Mouse (Mus musculus) heart, postnatal 0 days (tissue): ENCODE measurements around the gene Srrm1. TPM values are rescaled to one million over a fixed set of nuclear protein-coding genes. Genes with fewer than 3 reads are reported as not detected.
A peak's percentile ranks its signal among the peaks of the same experiment; 100 is the strongest.

ENCODE experiments used
- ATAC-seq: fragments of 200-750 bp; cut with Nextera tagmentation; 2 replicates; pipeline ENCODE4 v1.8.0; 2017; ENCODE audit warnings: low read depth, moderate number of reproducible peaks, moderate library complexity; ENCODE audit not compliant: insufficient read depth
- DNase-seq: peaks from one replicate; pipeline ENCODE4 v3.0.0-alpha.2; 2016; ENCODE audit warnings: low spot score
- H3K27ac ChIP-seq: fragments of 300-500 bp; sonication (generic); 2 replicates; pipeline ENCODE4 v1.5.1; 2014; ENCODE audit warnings: low read depth, mild to moderate bottlenecking
- H3K27me3 ChIP-seq: fragments of 300-500 bp; sonication (generic); 2 replicates; pipeline ENCODE4 v1.6.1; 2014; ENCODE audit warnings: low read length, mixed read lengths; ENCODE audit not compliant: control insufficient read depth, insufficient read depth
- H3K36me3 ChIP-seq: fragments of 300-500 bp; sonication (generic); replicated peaks from 2 replicates; pipeline ENCODE4 v1.6.1; 2014; ENCODE audit warnings: low read length, mixed read lengths; ENCODE audit not compliant: control insufficient read depth, insufficient read depth
- H3K4me1 ChIP-seq: fragments of 300-500 bp; sonication (generic); 2 replicates; pipeline ENCODE4 v1.6.1; 2014; ENCODE audit warnings: antibody characterized with exemption; ENCODE audit not compliant: control insufficient read depth, insufficient read depth
- H3K4me2 ChIP-seq: fragments of 300-500 bp; sonication (generic); 2 replicates; pipeline ENCODE4 v1.6.1; 2014; ENCODE audit warnings: low read depth, mild to moderate bottlenecking, low read length, moderate library complexity
- H3K4me3 ChIP-seq: fragments of 300-500 bp; sonication (generic); 2 replicates; pipeline ENCODE4 v1.5.1; 2014; ENCODE audit warnings: low read depth, low read length
- H3K9ac ChIP-seq: fragments of 300-500 bp; sonication (generic); replicated peaks from 2 replicates; pipeline ENCODE4 v1.6.1; 2014; ENCODE audit warnings: low read depth, low read length, mixed read lengths
- H3K9me3 ChIP-seq: fragments of 300-500 bp; sonication (generic); replicated peaks from 2 replicates; pipeline ENCODE4 v1.6.1; 2016; ENCODE audit warnings: low read length; ENCODE audit not compliant: control insufficient read depth
- CTCF ChIP-seq: IDR thresholded peaks from 2 replicates; pipeline ENCODE4 v1.5.1; 2016; ENCODE audit warnings: antibody characterized with exemption, control low read depth, low read depth
- EP300 ChIP-seq: IDR thresholded peaks from 2 replicates; pipeline ENCODE4 v1.6.1; 2016; ENCODE audit warnings: antibody characterized with exemption, low read depth
- WGBS: fragments of 180-500 bp; shearing (Covaris S2); extraction: QIAGEN DNeasy Blood & Tissue Kit; methylation state at CpG from one replicate; pipeline ENCODE4 v1.1.7; 2014; 5-methylcytosine and 5-hydroxymethylcytosine counted together
- polyA plus RNA-seq: library from polyadenylated mRNA; unstranded; fragments of >200 nt; fragmentation: Nextera tagmentation; extraction: Ambion mirVana; gene quantifications from 2 replicates; pipeline ENCODE4 v1.2.1, GENCODE M21; 2015
- total RNA-seq: library from RNA; depleted of rRNA; stranded (reverse); fragments of >200 nt; gene quantifications from 2 replicates; pipeline ENCODE4 v1.2.3, GENCODE M21; 2014; ENCODE audit warnings: low replicate concordance

Gene Srrm1
- total and polyA plus RNA-seq, 2 experiments from 2014 or later, result 22.6 to 99.6 TPM

DNA sequence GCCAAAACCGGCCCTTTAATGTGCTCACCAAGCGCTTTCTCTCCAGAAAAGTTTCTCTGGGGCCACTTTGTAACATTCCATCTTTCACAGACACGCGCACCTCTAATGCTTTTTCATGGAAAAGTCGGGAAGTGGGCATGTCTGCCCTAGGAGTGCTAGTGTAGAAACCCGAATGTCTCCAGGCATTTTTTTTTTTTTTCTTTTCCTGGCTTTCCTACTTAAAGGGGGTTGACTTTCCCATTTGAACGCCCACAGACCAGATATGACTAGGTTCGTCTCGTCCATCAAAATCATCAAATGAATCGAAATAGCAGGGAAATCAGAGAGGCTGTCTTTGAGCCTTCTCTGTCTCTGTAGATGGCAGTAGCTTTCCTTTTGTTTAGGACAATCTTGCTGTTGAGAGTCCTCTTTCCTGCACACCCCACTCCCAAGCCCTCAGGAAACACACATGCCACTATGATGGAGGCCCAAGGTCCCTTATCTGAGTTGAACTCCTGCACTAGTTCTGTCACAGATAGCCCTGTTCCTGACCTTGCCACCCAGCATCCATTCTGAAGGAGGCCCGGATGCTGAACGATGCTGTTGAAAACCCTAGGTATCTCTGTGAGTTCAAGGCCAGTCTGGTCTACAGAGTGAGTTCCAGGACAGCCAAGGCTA lies 801 bp upstream of the Srrm1 start:
- Histone ChIP-seq H3K4me1 (peaks cover 16% of the 10 kb centered on the region; the same call in 1 of the 2 replicates), H3K9ac (peak overlapping the region; percentile 48; the same call in 1 of the 2 replicates)
- WGBS, result 12% methylated on average over 12 of the region's 12 CpGs

DNA sequence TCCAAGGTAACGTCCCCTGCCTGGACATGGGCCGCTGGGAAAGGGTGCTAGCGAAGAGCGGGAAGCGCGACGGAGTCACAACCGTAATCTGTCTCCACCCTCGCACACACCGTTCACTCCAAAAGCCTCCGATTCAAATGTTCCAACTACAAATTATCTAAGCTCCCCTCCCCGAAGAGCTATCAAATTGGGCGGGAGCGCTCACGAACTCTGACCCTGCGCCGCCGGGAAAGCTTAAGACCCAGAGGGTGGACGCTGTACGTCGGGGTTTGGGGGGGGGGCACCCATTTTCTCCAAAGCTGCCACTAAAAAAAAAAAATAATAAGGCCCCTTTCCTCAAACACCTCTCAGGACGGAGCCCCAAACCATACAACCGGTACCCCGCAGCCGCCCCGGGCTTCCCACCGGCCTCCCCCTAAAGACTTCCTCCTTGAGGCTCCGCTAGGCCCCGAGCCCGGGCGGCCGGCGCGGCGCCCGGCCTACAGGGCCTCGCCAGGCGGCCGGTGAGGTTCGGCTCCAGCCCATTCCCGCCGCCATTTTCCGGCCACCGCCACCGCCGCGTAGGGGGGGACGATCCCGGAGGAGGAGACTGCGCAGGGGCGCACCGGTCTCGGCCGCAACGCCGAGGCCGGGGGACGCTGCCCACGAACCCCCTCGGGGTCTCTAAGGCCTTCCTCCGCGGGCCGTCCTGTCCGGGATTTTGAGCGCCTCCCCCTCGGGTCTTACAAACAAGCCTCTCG lies 625 bp downstream of the Srrm1 start:
- Histone ChIP-seq H3K9me3 (no peaks in the 10 kb centered on the region), H3K4me3 (peak overlapping the region; percentile 87), H3K27me3 (no peaks in the 10 kb centered on the region), H3K27ac (peak overlapping the region; percentile 88), H3K4me1 (peaks cover 16% of the 10 kb centered on the region; the same call in 1 of the 2 replicates), H3K9ac (peak overlapping the region; percentile 99), H3K36me3 (peaks cover 6% of the 10 kb centered on the region), H3K4me2 (peak overlapping the region; percentile 70)
- DNase-seq (peak; percentile 28), ATAC-seq (peak; percentile 42)
- no peak for TF ChIP-seq CTCF
- no peak; the same call in 1 of the 2 replicates for TF ChIP-seq EP300
- WGBS, result 0% methylated on average over 56 of the region's 67 CpGs

More for the DNA sequence above, 801 bp upstream of the Srrm1 start:
- no peaks in the 10 kb centered on the region for H3K27me3 ChIP-seq
- DNase-seq (peak; percentile 40), ATAC-seq (no peak)
- peak overlapping the region; percentile 68 for H3K4me2 ChIP-seq
- no peaks in the 10 kb centered on the region for H3K9me3 ChIP-seq
- no peak; the same call in 1 of the 2 replicates for TF ChIP-seq EP300
- 0 out of 2 replicates have a peak, but pooled peaks have one; percentile 10 for TF ChIP-seq CTCF
- H3K27ac ChIP-seq, result peak overlapping the region; percentile 95
- H3K4me3 ChIP-seq, result peak overlapping the region; percentile 87
- H3K36me3 ChIP-seq, result peaks cover 4% of the 10 kb centered on the region

DNA sequence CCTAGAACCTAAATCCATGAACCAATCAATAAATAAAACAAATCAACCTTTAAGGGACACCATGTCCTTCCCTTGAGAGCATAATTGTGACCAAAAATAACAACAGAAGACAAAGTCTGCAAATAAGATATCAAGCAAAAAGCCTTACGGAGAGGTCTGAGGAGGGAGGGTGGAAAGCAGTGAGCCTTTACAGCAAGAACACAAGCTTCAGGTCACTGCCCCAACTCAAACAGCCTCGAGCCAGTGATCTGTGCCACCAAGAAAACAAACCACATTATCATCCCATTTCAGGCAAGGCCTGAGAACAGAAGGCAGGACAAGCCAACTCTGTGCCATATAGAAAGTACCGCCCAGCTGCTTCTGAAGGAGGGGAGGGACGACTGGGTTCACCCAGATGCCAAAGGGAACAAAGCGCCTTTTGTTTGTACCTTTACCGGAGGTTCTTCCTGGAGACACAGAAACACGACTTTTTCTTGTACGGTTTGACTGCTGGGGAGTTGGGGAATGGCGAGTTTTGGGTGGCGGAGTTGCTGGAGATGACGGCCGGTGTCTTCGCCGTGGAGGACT lies 15.7 kb downstream of the Srrm1 start:
- TF ChIP-seq CTCF (no peak), EP300 (no peak)
- ATAC-seq (no peak), DNase-seq (no peak)
- Histone ChIP-seq H3K4me2 (no peak overlapping the region), H3K9me3 (no peaks in the 10 kb centered on the region), H3K27me3 (no peaks in the 10 kb centered on the region), H3K27ac (no peak overlapping the region), H3K9ac (no peak overlapping the region), H3K36me3 (peaks cover 99% of the 10 kb centered on the region), H3K4me3 (no peak overlapping the region), H3K4me1 (no peaks in the 10 kb centered on the region)
- 81% methylated on average over 14 of the region's 14 CpGs for WGBS

DNA sequence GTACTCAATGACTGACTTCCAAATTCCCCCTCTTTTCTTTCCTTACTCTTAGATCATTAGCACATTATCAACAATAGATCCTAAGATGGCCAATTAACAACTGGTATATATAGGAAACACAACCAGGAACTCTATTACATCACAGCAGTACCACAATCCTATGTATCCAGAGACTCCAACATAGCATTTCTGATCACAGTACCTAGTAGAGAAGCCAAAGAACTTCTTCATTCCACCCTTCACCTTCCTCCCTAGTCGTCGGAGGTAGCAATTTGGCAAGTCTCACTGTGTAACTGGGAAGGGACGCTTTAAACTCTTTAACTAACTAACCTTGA lies 17.1 kb downstream of the Srrm1 start:
- 86% methylated on average over 3 of the region's 3 CpGs for WGBS
- Histone ChIP-seq H3K36me3 (peaks cover 99% of the 10 kb centered on the region), H3K27ac (no peak overlapping the region), H3K4me2 (no peak overlapping the region), H3K9me3 (no peaks in the 10 kb centered on the region), H3K9ac (no peak overlapping the region), H3K4me1 (no peaks in the 10 kb centered on the region), H3K4me3 (no peak overlapping the region), H3K27me3 (no peaks in the 10 kb centered on the region)
- ATAC-seq (no peak), DNase-seq (no peak)
- TF ChIP-seq CTCF (no peak), EP300 (no peak)

DNA sequence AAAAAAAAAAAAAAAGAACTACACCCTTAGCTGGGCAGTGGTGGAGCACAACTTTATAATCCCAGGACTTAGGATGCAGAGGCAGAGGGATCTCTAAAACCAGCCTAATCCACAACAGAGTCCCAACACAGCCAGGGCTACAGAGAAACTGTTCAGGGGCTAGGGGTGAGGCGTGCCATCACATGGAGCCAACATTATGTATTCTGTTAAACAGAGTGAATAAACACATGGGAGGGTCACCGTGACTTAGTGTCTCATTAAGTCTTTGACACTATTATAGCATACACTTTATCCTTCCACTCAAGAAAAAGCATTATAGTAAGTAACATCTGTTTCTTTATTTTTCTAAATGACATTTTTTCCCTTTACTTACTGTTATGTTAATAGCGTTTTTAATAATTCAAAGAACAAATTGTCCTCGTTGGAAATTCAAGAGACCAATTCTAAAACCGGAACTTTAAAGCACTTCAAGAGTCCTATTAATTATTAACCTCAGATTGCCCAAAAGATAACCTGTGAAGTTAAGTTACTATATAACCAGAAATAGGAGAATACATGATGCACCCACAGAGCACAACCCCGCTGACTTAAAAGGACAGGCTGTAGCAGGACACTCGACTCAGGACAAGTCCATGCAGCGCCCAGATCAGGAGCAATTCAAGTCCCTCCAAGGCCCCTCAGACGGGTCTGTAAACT lies 17.6 kb downstream of the Srrm1 start:
- Histone ChIP-seq H3K27me3 (no peaks in the 10 kb centered on the region), H3K9ac (no peak overlapping the region), H3K4me3 (no peak overlapping the region), H3K4me2 (no peak overlapping the region), H3K4me1 (no peaks in the 10 kb centered on the region), H3K36me3 (peaks cover 98% of the 10 kb centered on the region), H3K9me3 (no peaks in the 10 kb centered on the region), H3K27ac (no peak overlapping the region)
- TF ChIP-seq EP300 (no peak), CTCF (no peak)
- ATAC-seq, result no peak
- WGBS, result 90% methylated on average over 9 of the region's 9 CpGs
- no peak for DNase-seq
